Mouse (Mus musculus): ENCODE results near the gene Lhpp. TPM values are rescaled to one million over a fixed set of nuclear protein-coding genes. Genes with fewer than 3 reads are reported as not detected.

The Lhpp gene
- polyA plus RNA-seq, 1 experiment: 11.1 TPM

DNA sequence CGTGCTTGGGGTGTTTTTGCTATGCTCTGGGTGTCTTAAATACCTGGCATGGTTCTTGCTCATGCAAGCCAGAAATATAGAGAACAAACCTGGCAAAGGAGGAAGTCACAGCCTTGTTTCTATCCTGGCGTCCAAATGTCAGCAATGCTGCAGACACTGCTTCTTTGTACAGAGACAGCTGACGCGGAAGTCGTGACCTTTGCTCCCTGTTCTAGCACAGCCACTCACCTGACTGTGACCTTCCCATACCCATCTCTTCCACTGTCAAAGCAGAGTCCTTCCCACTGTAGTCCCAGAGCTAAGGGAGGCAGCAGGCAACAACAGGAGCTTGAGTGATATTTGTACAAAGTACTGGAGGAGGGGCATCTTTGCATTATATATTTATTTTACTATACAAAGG lies 20.8 kb upstream of the Lhpp start:
- H3K4me1 ChIP-seq (ENCODE audit: control insufficient read depth, insufficient read depth, insufficient read length, low read length): no peaks in the 10 kb centered on the region
- no peak overlapping the region for H3K27ac ChIP-seq (replicated peaks; ENCODE audit: low read depth, low read length)
- H3K4me3 ChIP-seq (ENCODE audit: insufficient read depth, low read depth, low read length): no peak overlapping the region

DNA sequence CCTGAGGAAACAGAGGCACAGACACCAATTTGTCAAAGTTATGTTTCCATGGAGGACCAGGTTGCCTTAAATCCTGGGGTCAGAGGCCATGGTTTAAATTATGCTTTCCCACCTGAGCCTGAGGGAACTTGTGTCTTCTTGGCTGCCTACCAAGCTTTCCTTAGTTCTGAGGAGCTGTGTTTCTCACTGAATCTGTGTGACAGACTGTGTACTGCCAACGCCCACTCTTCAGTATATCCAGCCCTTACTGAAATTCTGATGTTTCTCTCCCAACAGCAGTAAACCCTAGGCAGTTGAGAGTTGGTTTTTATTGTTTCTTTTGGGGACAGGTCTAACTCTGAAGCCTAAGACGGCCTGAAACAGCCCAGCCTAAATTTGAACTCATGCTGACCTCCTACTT lies 16.7 kb upstream of the Lhpp start:
- Histone ChIP-seq H3K27ac (replicated peaks; ENCODE audit: low read depth, low read length) (no peak overlapping the region), H3K4me1 (ENCODE audit: control insufficient read depth, insufficient read depth, insufficient read length, low read length) (no peaks in the 10 kb centered on the region), H3K4me3 (ENCODE audit: insufficient read depth, low read depth, low read length) (no peak overlapping the region)

DNA sequence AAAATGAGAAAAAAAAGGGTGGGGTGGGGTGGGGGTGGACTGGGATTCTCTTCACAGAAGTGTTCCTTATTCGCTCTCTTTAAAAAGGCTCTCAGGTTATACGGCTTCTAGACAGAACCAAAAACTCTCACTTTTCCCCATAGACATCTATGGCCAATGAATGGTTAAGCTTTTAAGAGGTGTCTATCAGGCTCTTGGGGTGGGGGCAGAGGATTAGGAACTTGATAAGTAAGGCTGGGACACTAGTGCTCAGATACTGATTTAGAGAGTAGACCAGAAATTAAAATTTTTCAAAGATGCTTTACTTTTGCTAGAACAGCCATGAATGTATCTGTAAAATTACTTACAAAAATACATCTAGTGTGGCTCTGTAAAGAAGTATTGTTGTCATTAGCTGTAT lies 16.1 kb upstream of the Lhpp start:
- Histone ChIP-seq H3K4me1 (ENCODE audit: control insufficient read depth, insufficient read depth, insufficient read length, low read length) (no peaks in the 10 kb centered on the region), H3K27ac (replicated peaks; ENCODE audit: low read depth, low read length) (no peak overlapping the region), H3K4me3 (ENCODE audit: insufficient read depth, low read depth, low read length) (no peak overlapping the region)

DNA sequence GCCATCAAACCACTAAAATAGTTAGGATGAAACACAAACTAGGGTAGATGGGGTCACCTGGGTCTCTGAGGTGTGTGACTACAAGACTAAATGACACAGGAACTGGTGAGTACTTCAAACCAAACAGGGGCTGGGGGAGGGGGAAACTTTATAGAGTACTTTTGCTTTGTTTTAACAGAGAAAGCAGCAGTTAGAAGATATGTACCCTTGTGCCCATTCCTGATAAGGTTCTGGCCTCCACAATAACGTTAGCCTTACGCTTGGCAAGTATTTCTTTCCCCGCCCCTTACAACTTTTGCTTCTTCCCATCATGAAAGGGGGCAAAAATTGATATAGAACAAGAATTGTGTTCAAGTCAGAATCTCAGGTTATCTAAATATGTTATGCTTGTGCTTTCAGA lies 14.7 kb upstream of the Lhpp start:
- H3K27ac ChIP-seq (replicated peaks; ENCODE audit: low read depth, low read length): no peak overlapping the region

DNA sequence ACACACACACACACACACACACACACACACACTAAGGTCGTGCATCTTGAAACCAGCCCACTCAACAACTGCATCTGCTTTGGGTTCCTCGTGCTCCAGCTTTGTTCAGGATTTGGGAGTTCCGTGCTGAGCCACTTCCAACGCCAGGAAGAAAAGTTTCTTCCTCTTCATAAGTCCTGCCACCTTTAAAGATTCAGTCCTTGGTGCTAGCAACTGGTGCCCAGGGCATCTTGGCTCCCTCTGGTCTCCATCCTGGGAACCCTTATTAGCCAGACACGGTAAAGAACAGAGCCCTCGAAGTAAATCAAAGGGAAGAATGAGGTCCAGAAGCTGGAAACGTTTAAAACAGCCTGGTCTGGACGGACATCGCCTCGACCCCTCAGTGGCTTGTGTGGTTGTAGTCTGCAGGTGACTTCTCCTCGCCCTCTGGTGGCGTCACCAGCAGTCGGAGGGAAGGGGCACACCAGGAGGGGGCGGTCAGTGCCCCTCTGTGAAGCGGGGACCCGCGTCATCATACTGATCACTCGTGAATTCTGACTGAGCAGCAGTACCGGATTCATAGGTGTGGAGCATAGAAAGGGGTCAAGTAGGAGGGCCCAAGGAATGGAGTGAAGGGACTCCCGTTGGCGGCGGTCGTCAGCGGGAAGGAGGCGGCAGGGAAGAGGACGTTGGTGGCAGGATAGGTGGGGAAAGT lies 13.7 kb upstream of the Lhpp start:
- Histone ChIP-seq H3K27ac (replicated peaks; ENCODE audit: low read depth, low read length) (no peak overlapping the region), H3K4me3 (ENCODE audit: insufficient read depth, low read depth, low read length) (peak overlapping the region; percentile 33), H3K4me1 (ENCODE audit: control insufficient read depth, insufficient read depth, insufficient read length, low read length) (peaks cover 2% of the 10 kb centered on the region; the same call in 1 of the 2 replicates)

More for the DNA sequence above, 14.7 kb upstream of the Lhpp start:
- Histone ChIP-seq H3K4me1 (ENCODE audit: control insufficient read depth, insufficient read depth, insufficient read length, low read length) (peaks cover 2% of the 10 kb centered on the region; the same call in 1 of the 2 replicates), H3K4me3 (ENCODE audit: insufficient read depth, low read depth, low read length) (no peak overlapping the region)

DNA sequence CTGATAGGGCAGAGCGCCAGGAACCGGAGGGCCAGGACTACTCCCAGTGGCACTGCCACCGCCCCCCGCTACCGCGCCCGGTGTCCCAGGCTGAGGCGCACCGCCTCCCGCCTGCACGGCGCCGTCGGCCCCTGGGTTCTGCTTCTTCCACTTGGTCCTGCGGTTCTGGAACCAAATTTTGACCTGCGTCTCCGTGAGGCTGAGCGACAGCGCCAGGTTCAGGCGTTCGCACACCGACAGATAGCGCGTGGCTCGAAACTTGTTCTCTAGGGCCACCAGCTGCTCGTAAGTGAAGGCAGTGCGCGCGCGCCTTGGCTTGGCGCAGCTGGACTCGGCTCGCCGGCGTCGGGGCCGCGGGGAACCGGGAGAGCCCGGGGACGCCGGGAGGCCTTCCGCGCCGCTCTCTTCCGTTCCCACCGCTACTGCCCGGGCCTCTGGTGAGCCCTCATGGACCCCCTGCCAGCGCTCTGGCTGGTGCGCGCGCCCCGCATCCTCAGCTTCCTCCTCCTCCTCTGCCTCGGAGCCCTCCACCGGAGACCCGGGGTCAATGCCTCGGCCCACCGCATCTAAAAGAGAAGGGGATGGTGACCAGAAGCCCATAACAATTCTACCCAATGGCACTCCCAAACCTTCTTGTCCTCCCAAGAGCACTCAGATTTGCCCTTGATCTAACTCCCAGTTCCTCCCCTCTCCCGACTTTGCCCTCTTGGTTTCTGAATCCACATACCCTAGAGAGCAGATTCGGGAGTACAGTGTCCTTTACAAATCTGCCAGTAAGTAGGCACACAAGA lies 13.0 kb upstream of the Lhpp start:
- Histone ChIP-seq H3K27ac (replicated peaks; ENCODE audit: low read depth, low read length) (no peak overlapping the region), H3K4me3 (ENCODE audit: insufficient read depth, low read depth, low read length) (peak overlapping the region; percentile 33), H3K4me1 (ENCODE audit: control insufficient read depth, insufficient read depth, insufficient read length, low read length) (peaks cover 2% of the 10 kb centered on the region; the same call in 1 of the 2 replicates)

DNA sequence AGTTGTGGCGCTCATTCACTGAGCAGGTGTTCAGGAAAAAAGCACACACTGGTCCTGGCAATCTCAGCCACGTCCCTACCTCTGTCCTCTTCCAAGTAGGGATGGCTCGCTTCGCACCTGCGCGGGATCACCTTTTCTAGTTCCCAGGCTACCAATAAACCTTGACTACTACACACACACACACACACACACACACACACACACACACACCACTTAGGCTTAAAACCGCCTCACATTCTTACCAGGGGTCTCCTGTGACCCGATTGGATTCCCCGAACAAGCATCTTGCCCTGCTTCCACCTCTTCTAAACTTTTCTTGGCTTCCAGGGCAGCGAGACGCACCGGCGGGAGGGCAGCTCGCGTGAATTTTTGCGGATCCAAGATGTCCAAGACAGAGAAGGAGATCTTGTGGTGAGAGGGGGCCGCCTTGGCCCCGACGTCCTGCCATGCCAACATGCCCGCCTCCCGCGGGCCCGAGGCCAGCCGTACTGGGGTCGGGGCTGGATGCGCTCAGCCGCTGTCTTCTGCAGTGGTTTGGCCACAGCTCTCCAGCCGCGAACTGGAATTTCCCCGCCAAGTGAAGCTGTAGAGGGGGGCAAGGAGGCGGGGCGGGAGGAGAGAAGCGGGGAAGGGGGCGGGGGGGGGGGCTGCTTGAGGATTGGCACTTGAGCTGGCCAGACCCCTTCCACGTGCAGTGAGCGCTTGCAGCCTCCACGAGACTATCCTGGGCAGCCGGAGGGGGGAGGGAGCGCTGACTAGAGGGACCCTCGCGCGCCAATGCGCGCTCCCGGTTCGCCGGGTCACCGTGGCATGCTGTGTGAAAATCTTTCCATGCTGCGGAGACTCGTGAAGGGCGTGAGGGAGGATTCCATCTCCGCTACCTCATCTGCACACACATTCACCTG lies 11.1 kb upstream of the Lhpp start, which contains the start of gene Nkx1-2:
Gene Nkx1-2 (minus strand): TSS at position 567 of the 905 bp plus-strand sequence.
- no peak within 1 kb of the TSS for H3K4me3 ChIP-seq (ENCODE audit: insufficient read depth, low read depth, low read length)
- H3K4me1 ChIP-seq (ENCODE audit: control insufficient read depth, insufficient read depth, insufficient read length, low read length): peaks cover 2% of the 10 kb centered on the region; the same call in 1 of the 2 replicates
- H3K27ac ChIP-seq (replicated peaks; ENCODE audit: low read depth, low read length): no peak within 1 kb of the TSS

DNA sequence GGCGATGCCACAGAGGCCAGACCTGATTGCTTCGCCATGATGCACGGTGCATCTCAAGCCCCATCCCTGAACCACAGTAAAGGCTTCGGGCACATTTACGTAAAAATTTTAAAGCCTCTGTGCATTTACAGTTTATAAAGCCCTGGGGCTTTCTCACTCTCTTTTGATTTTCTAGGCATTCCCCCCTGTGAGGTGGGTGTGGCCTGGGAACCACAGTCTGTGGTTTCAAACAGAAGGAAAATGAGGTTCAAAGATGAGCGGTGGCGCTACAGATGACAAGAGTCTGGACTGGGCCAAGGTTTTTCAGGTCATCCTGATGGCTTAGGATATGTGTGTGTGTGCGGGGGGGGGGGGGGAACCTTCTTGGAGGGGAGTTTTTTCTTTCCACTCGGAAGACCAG lies 10.4 kb upstream of the Lhpp start:
- no peak overlapping the region for H3K27ac ChIP-seq (replicated peaks; ENCODE audit: low read depth, low read length)
- H3K4me3 ChIP-seq (ENCODE audit: insufficient read depth, low read depth, low read length): no peak overlapping the region
- H3K4me1 ChIP-seq (ENCODE audit: control insufficient read depth, insufficient read depth, insufficient read length, low read length): peaks cover 2% of the 10 kb centered on the region; the same call in 1 of the 2 replicates

DNA sequence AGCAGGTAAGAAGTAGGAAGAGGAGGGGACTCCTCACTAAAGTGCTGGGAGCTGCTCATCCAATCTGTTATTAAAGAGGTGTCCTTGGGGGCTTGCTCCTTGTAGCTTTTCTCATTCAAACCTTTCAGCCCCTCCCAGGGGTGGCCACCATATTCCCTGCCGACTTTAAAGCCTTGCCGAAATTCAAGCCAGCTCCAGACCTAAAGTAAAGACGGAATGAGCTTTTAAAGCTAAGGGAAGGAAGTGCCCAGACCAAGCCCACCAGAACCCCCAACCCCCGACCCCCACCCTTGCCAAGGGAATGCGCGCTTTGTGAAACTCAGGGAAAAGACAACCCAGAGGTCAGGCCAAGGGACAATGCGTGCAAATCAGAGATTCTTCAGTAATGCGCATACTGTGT lies 9.5 kb upstream of the Lhpp start:
- Histone ChIP-seq H3K4me3 (ENCODE audit: insufficient read depth, low read depth, low read length) (no peak overlapping the region), H3K4me1 (ENCODE audit: control insufficient read depth, insufficient read depth, insufficient read length, low read length) (peaks cover 2% of the 10 kb centered on the region; the same call in 1 of the 2 replicates), H3K27ac (replicated peaks; ENCODE audit: low read depth, low read length) (no peak overlapping the region)

DNA sequence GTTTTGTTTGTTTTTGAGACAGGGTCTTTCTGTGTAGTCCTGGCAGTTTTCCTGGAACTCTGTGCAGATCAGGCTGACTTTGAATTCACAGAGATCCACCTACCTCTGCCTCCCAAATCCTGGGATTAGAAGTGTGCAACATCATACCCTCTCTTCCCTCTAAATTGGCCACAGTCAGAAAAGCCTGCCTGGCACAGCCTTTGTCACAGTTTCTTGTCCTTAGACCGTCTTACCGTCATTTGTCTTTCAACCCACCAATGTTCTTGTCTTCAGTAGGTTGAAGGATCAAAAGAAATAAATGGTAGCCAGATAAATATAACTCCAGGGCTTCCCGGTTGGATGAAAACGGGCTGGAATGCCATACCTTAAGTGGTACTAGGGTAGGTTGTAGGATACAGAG lies 5.7 kb upstream of the Lhpp start:
- H3K27ac ChIP-seq (replicated peaks; ENCODE audit: low read depth, low read length): no peak overlapping the region
- peaks cover under 1% of the 10 kb centered on the region; the same call in 1 of the 2 replicates for H3K4me1 ChIP-seq (ENCODE audit: control insufficient read depth, insufficient read depth, insufficient read length, low read length)
- no peak overlapping the region for H3K4me3 ChIP-seq (ENCODE audit: insufficient read depth, low read depth, low read length)

DNA sequence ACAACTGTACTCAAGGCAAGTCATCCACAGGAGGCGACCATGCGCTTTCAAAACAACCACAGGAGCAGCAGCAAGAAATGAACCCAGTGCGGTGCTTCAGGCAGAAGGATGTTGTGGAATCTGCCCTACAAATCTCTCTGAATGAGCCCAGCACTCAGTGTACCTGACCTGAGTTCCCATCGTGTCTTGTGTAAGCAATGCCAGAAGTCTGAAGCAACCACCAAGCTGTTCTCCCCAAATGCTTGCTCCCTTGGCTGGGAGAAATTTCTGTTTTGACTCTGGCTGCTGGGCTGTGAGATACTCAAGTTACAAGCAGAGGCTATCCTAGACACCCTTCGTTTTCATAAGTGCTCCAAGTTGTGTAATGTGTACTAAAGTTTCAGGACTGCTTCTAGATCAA lies 4.7 kb upstream of the Lhpp start:
- H3K27ac ChIP-seq (replicated peaks; ENCODE audit: low read depth, low read length): no peak overlapping the region
- no peaks in the 10 kb centered on the region for H3K4me1 ChIP-seq (ENCODE audit: control insufficient read depth, insufficient read depth, insufficient read length, low read length)
- H3K4me3 ChIP-seq (ENCODE audit: insufficient read depth, low read depth, low read length): no peak overlapping the region

DNA sequence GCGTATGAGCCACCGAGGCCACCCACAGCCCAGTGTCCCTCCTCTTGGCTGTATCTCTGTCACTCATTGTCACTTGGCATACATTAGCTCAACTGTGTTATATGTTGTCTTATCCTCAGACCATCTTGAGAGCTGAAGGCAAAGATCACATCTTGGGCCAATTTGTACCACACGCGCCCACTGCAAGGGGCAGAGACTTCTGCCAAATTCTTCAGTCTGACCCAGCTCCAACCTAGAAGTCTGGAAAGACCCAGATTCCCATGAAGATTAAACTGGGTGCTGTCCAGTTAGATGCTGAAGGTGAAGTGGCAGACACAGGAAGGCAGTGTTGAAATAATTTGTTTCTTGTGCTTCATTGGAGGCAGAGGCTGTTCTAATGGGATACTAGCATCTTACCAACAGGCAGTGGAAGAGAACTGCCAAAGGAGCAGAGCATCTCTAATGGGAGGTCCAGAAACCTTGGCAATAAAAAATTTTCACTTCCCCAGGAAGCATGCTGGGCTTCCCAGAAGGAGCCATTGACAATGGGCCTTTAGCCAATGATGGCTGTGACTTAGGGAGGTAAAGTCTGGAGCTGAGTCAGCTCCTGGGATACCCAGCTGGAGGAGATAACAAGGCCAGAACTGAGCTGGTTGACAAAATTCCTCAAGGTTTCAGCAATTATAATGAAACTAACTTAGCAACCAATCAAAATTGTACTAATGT lies 2.0 kb upstream of the Lhpp start:
- Histone ChIP-seq H3K4me3 (ENCODE audit: insufficient read depth, low read depth, low read length) (no peak overlapping the region), H3K27ac (replicated peaks; ENCODE audit: low read depth, low read length) (no peak overlapping the region), H3K4me1 (ENCODE audit: control insufficient read depth, insufficient read depth, insufficient read length, low read length) (no peaks in the 10 kb centered on the region; the same call in 1 of the 2 replicates)

DNA sequence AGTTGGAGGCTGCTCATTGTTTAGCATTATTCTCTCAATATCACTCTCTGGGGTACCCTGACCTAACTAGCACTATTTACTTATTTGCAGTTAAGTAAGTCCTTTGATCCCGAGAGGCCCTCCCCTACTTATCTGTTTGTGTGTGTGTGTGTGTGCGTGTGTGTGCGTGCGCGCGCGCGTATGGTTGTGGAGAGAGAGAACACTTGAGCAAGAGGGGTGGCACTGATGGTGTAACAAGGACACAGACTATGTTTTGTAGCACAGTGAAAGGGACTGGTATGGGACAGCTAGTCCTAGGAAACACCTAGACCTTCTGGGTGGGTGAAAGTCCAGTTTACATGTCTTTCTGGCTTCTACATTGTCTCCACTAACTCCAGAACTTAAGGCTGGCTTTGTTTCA lies 1.1 kb downstream of the Lhpp start:
- no peak overlapping the region for H3K27ac ChIP-seq (replicated peaks; ENCODE audit: low read depth, low read length)
- no peaks in the 10 kb centered on the region; the same call in 1 of the 2 replicates for H3K4me1 ChIP-seq (ENCODE audit: control insufficient read depth, insufficient read depth, insufficient read length, low read length)
- no peak overlapping the region for H3K4me3 ChIP-seq (ENCODE audit: insufficient read depth, low read depth, low read length)

DNA sequence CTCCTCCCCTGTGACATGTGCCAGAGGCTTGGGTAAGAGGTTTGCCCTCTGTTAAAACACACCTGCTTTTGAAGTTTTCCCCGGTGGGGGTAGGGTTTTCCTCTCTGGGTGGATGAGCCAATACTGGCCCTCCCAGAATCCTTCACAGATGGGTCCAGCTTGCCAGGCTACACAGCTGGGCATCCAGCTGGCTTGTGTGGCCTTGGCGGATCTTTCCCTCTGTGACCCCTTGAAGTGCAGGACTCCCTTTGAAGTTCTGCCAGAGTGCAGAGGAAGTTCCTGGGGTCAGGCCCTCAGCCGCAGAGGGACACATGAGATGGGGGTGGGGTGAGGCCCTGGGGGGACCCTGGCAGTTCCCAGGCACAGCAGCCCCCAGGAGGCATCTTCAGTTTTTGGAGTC lies 4.9 kb downstream of the Lhpp start:
- H3K27ac ChIP-seq (replicated peaks; ENCODE audit: low read depth, low read length): no peak overlapping the region

More for the DNA sequence above, 4.9 kb downstream of the Lhpp start:
- no peak overlapping the region for H3K4me3 ChIP-seq (ENCODE audit: insufficient read depth, low read depth, low read length)
- H3K4me1 ChIP-seq (ENCODE audit: control insufficient read depth, insufficient read depth, insufficient read length, low read length): no peaks in the 10 kb centered on the region; the same call in 1 of the 2 replicates

Measured in brown adipose tissue, adult 24 weeks (tissue).